Mouse (Mus musculus) heart, embryonic 15.5 days (tissue): Measurements from ENCODE around the gene Ttc39b. TPM values are rescaled to one million over a fixed set of nuclear protein-coding genes. Genes with fewer than 3 reads are reported as not detected.

ENCODE experiments used
- ATAC-seq: fragments of 200-750 bp; cut with Nextera tagmentation; replicated peaks from 2 replicates; pipeline ENCODE4 v1.8.0; 2017; ENCODE audit warnings: low read depth, moderate TSS enrichment; ENCODE audit not compliant: insufficient number of reproducible peaks, insufficient read depth, low FRiP score
- H3K27ac ChIP-seq: fragments of 300-500 bp; sonication (generic); 2 replicates; pipeline ENCODE4 v1.5.1; 2015; ENCODE audit warnings: mild to moderate bottlenecking, inconsistent platforms
- H3K27me3 ChIP-seq: fragments of 300-500 bp; sonication (generic); 2 replicates; pipeline ENCODE4 v1.6.1; 2015; ENCODE audit warnings: inconsistent platforms
- H3K36me3 ChIP-seq: fragments of 300-500 bp; sonication (generic); 2 replicates; pipeline ENCODE4 v1.6.1; 2015; ENCODE audit warnings: mild to moderate bottlenecking, inconsistent platforms
- H3K4me1 ChIP-seq: fragments of 300-500 bp; sonication (generic); replicated peaks from 2 replicates; pipeline ENCODE4 v1.6.1; 2015; ENCODE audit warnings: inconsistent platforms
- H3K4me2 ChIP-seq: fragments of 300-500 bp; sonication (generic); 2 replicates; pipeline ENCODE4 v1.6.1; 2015; ENCODE audit warnings: inconsistent platforms, mild to moderate bottlenecking, moderate library complexity
- H3K4me3 ChIP-seq: fragments of 300-500 bp; sonication (generic); 2 replicates; pipeline ENCODE4 v1.5.1; 2015; ENCODE audit warnings: mild to moderate bottlenecking, inconsistent platforms
- H3K9ac ChIP-seq: fragments of 300-500 bp; sonication (generic); 2 replicates; pipeline ENCODE4 v1.6.1; 2015; ENCODE audit warnings: mild to moderate bottlenecking, inconsistent platforms
- H3K9me3 ChIP-seq: fragments of 300-500 bp; sonication (generic); replicated peaks from 2 replicates; pipeline ENCODE4 v1.6.1; 2016; ENCODE audit warnings: inconsistent platforms
- WGBS: fragments of 180-500 bp; shearing (Covaris S2); methylation state at CpG from one replicate; pipeline ENCODE4 v1.1.7; 2015; ENCODE audit warnings: mixed read lengths; 5-methylcytosine and 5-hydroxymethylcytosine counted together
- polyA plus RNA-seq: library from polyadenylated mRNA; unstranded; fragments of >200 nt; fragmentation: Nextera tagmentation; extraction: Ambion mirVana; gene quantifications from 2 replicates; pipeline ENCODE4 v1.2.1, GENCODE M21; 2015

Ttc39b gene
- polyA plus RNA-seq, 1 experiment from 2014 or later, result 1.8 TPM

GRCm38 (mm10) chr4:83270481-83270880 lies 53.6 kb downstream of the Ttc39b start:
- no peak overlapping the region for H3K4me2 ChIP-seq
- no peak for ATAC-seq
- WGBS, result 91% methylated on average over 8 of the region's 8 CpGs
- H3K4me1 ChIP-seq, result no peaks in the 10 kb centered on the region
- no peaks in the 10 kb centered on the region for H3K36me3 ChIP-seq
- no peak overlapping the region for H3K27ac ChIP-seq
- no peak overlapping the region for H3K4me3 ChIP-seq
- H3K27me3 ChIP-seq, result no peaks in the 10 kb centered on the region
- no peak overlapping the region for H3K9ac ChIP-seq
- no peaks in the 10 kb centered on the region for H3K9me3 ChIP-seq

- H3K36me3 ChIP-seq, result no peaks in the 10 kb centered on the region
- no peak overlapping the region for H3K4me3 ChIP-seq
- 73% methylated on average over 6 of the region's 6 CpGs for WGBS
- H3K27me3 ChIP-seq, result no peaks in the 10 kb centered on the region
- no peak overlapping the region for H3K4me2 ChIP-seq
- no peak overlapping the region for H3K27ac ChIP-seq
- H3K4me1 ChIP-seq, result no peaks in the 10 kb centered on the region
- H3K9me3 ChIP-seq, result no peaks in the 10 kb centered on the region
- H3K9ac ChIP-seq, result no peak overlapping the region
- no peak for ATAC-seq
These were observed 54.4 kb downstream of the Ttc39b start for GRCm38 (mm10) chr4:83269614-83270013.

- Histone ChIP-seq H3K4me2 (0 out of 2 replicates have a peak overlapping the region, but pooled peaks have one; percentile 2), H3K27ac (no peak overlapping the region), H3K9me3 (no peaks in the 10 kb centered on the region), H3K36me3 (no peaks in the 10 kb centered on the region), H3K4me3 (no peak overlapping the region), H3K9ac (no peak overlapping the region), H3K4me1 (no peaks in the 10 kb centered on the region), H3K27me3 (no peaks in the 10 kb centered on the region)
- ATAC-seq, result no peak
- WGBS, result 71% methylated on average over 14 of the region's 14 CpGs
These were observed 57.9 kb downstream of the Ttc39b start for GRCm38 (mm10) chr4:83265926-83266692.

GRCm38 (mm10) chr4:83264832-83265231 lies 59.2 kb downstream of the Ttc39b start:
- Histone ChIP-seq H3K4me2 (no peak overlapping the region), H3K9me3 (no peaks in the 10 kb centered on the region), H3K27me3 (no peaks in the 10 kb centered on the region), H3K4me1 (no peaks in the 10 kb centered on the region), H3K36me3 (no peaks in the 10 kb centered on the region), H3K27ac (no peak overlapping the region), H3K9ac (no peak overlapping the region), H3K4me3 (no peak overlapping the region)
- WGBS, result 80% methylated on average over 2 of the region's 2 CpGs
- no peak for ATAC-seq

GRCm38 (mm10) chr4:83261998-83262397 lies 62.1 kb downstream of the Ttc39b start:
- Histone ChIP-seq H3K4me3 (no peak overlapping the region), H3K4me1 (no peaks in the 10 kb centered on the region), H3K36me3 (no peaks in the 10 kb centered on the region), H3K9me3 (no peaks in the 10 kb centered on the region), H3K27ac (no peak overlapping the region), H3K9ac (no peak overlapping the region), H3K4me2 (no peak overlapping the region), H3K27me3 (no peaks in the 10 kb centered on the region)
- no peak for ATAC-seq
- WGBS, result 13% methylated on average over 2 of the region's 2 CpGs

- H3K4me2 ChIP-seq, result no peak overlapping the region
- H3K27me3 ChIP-seq, result no peaks in the 10 kb centered on the region
- no peaks in the 10 kb centered on the region for H3K9me3 ChIP-seq
- no peak overlapping the region for H3K9ac ChIP-seq
- 80% methylated on average over 4 of the region's 4 CpGs for WGBS
- no peak overlapping the region for H3K27ac ChIP-seq
- H3K36me3 ChIP-seq, result no peaks in the 10 kb centered on the region
- no peaks in the 10 kb centered on the region for H3K4me1 ChIP-seq
- no peak for ATAC-seq
- no peak overlapping the region for H3K4me3 ChIP-seq
These were observed 64.4 kb downstream of the Ttc39b start for GRCm38 (mm10) chr4:83259690-83260089.

- Histone ChIP-seq H3K9me3 (no peaks in the 10 kb centered on the region), H3K9ac (no peak overlapping the region), H3K27ac (no peak overlapping the region), H3K4me2 (no peak overlapping the region), H3K4me1 (no peaks in the 10 kb centered on the region), H3K4me3 (no peak overlapping the region), H3K27me3 (no peaks in the 10 kb centered on the region), H3K36me3 (no peaks in the 10 kb centered on the region)
- 88% methylated on average over 3 of the region's 3 CpGs for WGBS
- ATAC-seq, result no peak
These were observed 65.8 kb downstream of the Ttc39b start for GRCm38 (mm10) chr4:83258273-83258672.

GRCm38 (mm10) chr4:83257279-83258260 lies 66.5 kb downstream of the Ttc39b start:
- Histone ChIP-seq H3K27ac (peak overlapping the region; percentile 20; the same call in 1 of the 2 replicates), H3K4me3 (no peak overlapping the region), H3K4me1 (no peaks in the 10 kb centered on the region), H3K9me3 (no peaks in the 10 kb centered on the region), H3K9ac (no peak overlapping the region), H3K4me2 (no peak overlapping the region), H3K27me3 (no peaks in the 10 kb centered on the region), H3K36me3 (no peaks in the 10 kb centered on the region)
- WGBS, result 68% methylated on average over 17 of the region's 17 CpGs
- ATAC-seq, result no peak

GRCm38 (mm10) chr4:83256779-83257178 lies 67.3 kb downstream of the Ttc39b start:
- WGBS, result 71% methylated on average over 11 of the region's 11 CpGs
- H3K4me3 ChIP-seq, result no peak overlapping the region
- H3K27me3 ChIP-seq, result no peaks in the 10 kb centered on the region
- no peak overlapping the region for H3K4me2 ChIP-seq
- H3K9me3 ChIP-seq, result no peaks in the 10 kb centered on the region
- H3K9ac ChIP-seq, result no peak overlapping the region
- peak; percentile 62 for ATAC-seq
- no peaks in the 10 kb centered on the region for H3K4me1 ChIP-seq
- no peaks in the 10 kb centered on the region for H3K36me3 ChIP-seq
- H3K27ac ChIP-seq, result peak overlapping the region; percentile 20; the same call in 1 of the 2 replicates

- H3K27me3 ChIP-seq, result no peaks in the 10 kb centered on the region
- WGBS, result 81% methylated on average over 10 of the region's 10 CpGs
- no peak for ATAC-seq
- H3K27ac ChIP-seq, result no peak overlapping the region
- no peak overlapping the region for H3K9ac ChIP-seq
- H3K4me2 ChIP-seq, result no peak overlapping the region
- no peak overlapping the region for H3K4me3 ChIP-seq
- no peaks in the 10 kb centered on the region for H3K9me3 ChIP-seq
- no peaks in the 10 kb centered on the region for H3K36me3 ChIP-seq
- H3K4me1 ChIP-seq, result no peaks in the 10 kb centered on the region
These were observed 69.1 kb downstream of the Ttc39b start for GRCm38 (mm10) chr4:83254941-83255340.

GRCm38 (mm10) chr4:83253679-83254078 lies 70.4 kb downstream of the Ttc39b start:
- no peaks in the 10 kb centered on the region for H3K27me3 ChIP-seq
- H3K9me3 ChIP-seq, result no peaks in the 10 kb centered on the region
- H3K4me3 ChIP-seq, result no peak overlapping the region
- H3K4me2 ChIP-seq, result no peak overlapping the region
- H3K27ac ChIP-seq, result no peak overlapping the region
- H3K4me1 ChIP-seq, result no peaks in the 10 kb centered on the region
- no peak for ATAC-seq
- no peak overlapping the region for H3K9ac ChIP-seq
- 86% methylated on average over 6 of the region's 6 CpGs for WGBS
- H3K36me3 ChIP-seq, result no peaks in the 10 kb centered on the region
